Mouse (Mus musculus): Measurements from ENCODE around the gene Fbln5. TPM values are rescaled to one million over a fixed set of nuclear protein-coding genes. Genes with fewer than 3 reads are reported as not detected.

The Fbln5 gene
- polyA plus RNA-seq, 1 experiment from 2014 or later, result 66.9 TPM

DNA sequence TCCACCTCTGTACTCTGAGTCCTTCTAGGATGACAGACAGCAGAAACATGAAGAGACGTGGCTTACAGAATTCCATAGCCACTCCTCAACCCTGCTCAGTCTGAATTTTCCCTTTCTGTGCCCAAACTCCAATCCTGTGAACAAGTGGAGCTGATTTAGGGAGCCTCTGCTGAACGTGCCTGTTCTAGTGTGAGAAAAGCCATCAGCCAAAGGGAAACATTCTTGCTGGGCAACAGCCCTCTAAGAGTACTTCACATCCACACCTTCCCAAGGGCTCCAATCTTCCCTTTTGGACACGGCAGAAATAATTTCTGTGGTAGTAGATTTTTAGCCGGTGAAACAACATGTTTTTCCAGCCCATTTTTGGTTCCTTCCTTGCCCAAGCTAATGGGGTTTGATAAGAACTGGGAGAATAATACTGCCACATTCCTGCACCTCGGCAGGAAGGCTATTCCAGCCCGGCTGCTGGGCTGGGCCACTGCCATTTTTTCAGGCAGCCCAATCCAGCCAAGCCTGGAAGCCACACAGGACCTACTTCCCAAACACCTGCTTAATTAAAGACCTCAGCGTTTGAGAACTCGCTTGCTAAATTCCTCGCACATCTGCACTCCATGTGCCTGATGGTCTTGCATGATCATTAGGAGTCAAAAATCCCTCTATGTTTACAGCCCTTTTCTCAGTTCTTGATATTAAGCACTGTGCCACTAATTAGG, 41.1 kb downstream of the Fbln5 start:
- no peak for DNase-seq
- TF ChIP-seq CTCF (IDR thresholded peaks at IDR 0.05; ENCODE audit: low read depth), result no peak
- Histone ChIP-seq H3K9me3 (ENCODE audit: low read depth, low read length) (no peaks in the 10 kb centered on the region), H3K4me2 (no peak overlapping the region), H3K9ac (no peak overlapping the region), H3K27me3 (ENCODE audit: insufficient read depth, low read length) (no peaks in the 10 kb centered on the region), H3K4me3 (ENCODE audit: low read depth, low read length) (no peak overlapping the region), H3K27ac (ENCODE audit: low read depth) (peak overlapping the region; percentile 27; the same call in 1 of the 2 replicates), H3K4me1 (ENCODE audit: insufficient read depth) (no peaks in the 10 kb centered on the region), H3K36me3 (ENCODE audit: insufficient read depth) (no peaks in the 10 kb centered on the region)
- WGBS, result 45% methylated on average over 9 of the region's 9 CpGs
- ATAC-seq (ENCODE audit: insufficient read depth), result no peak

DNA sequence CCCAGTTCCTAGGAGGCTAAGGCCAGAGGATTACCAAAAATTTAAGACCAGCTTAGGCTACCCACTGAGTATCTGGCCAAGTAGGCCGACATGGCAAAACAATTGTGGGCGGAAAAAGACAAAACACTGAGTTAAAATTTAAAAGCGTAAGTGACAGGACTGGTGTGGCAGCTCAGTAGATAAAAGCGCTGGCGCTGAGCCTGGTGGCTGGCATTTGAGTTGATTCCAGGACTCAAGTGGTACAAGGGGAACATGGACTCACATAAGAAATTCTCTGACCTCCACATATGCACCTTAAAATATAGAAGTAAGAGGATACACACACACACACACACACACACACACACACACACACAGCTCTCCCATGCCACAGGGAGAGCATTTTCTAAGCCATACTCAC, 42.5 kb downstream of the Fbln5 start:
- WGBS, result 73% methylated on average over 5 of the region's 5 CpGs
- Histone ChIP-seq H3K36me3 (ENCODE audit: insufficient read depth) (no peaks in the 10 kb centered on the region), H3K9me3 (ENCODE audit: low read depth, low read length) (no peaks in the 10 kb centered on the region), H3K4me1 (ENCODE audit: insufficient read depth) (no peaks in the 10 kb centered on the region), H3K4me2 (no peak overlapping the region), H3K4me3 (ENCODE audit: low read depth, low read length) (no peak overlapping the region), H3K27ac (ENCODE audit: low read depth) (no peak overlapping the region), H3K27me3 (ENCODE audit: insufficient read depth, low read length) (no peaks in the 10 kb centered on the region), H3K9ac (no peak overlapping the region)
- ATAC-seq (ENCODE audit: insufficient read depth) (no peak), DNase-seq (no peak)
- TF ChIP-seq CTCF (IDR thresholded peaks at IDR 0.05; ENCODE audit: low read depth), result no peak

DNA sequence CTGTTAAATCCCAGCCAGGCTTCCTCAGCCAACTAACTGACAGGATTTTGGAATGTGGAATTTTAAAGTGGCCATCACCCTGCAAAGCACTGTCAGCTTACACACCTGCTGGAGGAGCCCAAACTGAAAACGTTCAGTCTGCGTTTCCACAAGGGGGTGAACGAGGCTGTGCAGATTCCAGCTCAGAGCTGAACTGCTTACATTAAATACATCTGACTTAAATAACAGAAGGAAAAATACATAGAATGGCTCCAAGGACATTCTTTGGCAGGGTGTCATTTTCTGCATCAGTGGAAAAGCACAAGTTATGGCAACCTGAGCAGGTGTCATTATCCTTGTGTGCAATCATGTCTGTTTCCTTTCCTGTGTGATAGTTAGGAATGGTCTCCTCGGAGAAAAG, 44.7 kb downstream of the Fbln5 start:
- Histone ChIP-seq H3K27me3 (ENCODE audit: insufficient read depth, low read length) (no peaks in the 10 kb centered on the region), H3K27ac (ENCODE audit: low read depth) (no peak overlapping the region), H3K4me1 (ENCODE audit: insufficient read depth) (no peaks in the 10 kb centered on the region), H3K36me3 (ENCODE audit: insufficient read depth) (no peaks in the 10 kb centered on the region), H3K9ac (no peak overlapping the region), H3K4me2 (no peak overlapping the region), H3K4me3 (ENCODE audit: low read depth, low read length) (no peak overlapping the region), H3K9me3 (ENCODE audit: low read depth, low read length) (no peaks in the 10 kb centered on the region)
- ATAC-seq (ENCODE audit: insufficient read depth) (no peak), DNase-seq (no peak)
- TF ChIP-seq CTCF (IDR thresholded peaks at IDR 0.05; ENCODE audit: low read depth), result no peak
- 36% methylated on average over 4 of the region's 4 CpGs for WGBS

DNA sequence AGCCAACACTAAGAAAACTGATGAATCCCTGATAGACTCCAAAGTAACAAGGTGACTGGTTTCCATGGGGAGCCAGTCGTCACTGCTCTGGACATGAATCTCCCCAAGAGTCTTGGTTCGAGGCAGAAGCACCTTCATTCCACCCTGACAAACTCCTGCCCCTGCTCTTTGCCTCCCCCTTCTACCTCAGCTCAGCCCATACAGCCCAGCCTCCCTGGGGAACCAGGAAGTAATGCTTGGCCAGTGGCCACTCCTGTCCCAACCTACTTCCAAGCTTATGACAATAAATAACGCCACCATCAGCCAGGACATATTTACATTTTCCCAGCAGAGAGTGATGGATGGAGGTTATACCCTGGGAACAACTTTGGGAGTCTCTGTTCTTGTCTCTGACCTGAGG, 45.9 kb downstream of the Fbln5 start:
- Histone ChIP-seq H3K9me3 (ENCODE audit: low read depth, low read length) (no peaks in the 10 kb centered on the region), H3K4me1 (ENCODE audit: insufficient read depth) (no peaks in the 10 kb centered on the region), H3K36me3 (ENCODE audit: insufficient read depth) (no peaks in the 10 kb centered on the region), H3K9ac (no peak overlapping the region; the same call in 1 of the 2 replicates), H3K27me3 (ENCODE audit: insufficient read depth, low read length) (no peaks in the 10 kb centered on the region), H3K4me2 (no peak overlapping the region), H3K27ac (ENCODE audit: low read depth) (no peak overlapping the region), H3K4me3 (ENCODE audit: low read depth, low read length) (no peak overlapping the region)
- 22% methylated on average over 3 of the region's 3 CpGs for WGBS
- ATAC-seq (ENCODE audit: insufficient read depth) (peak; percentile 13; the same call in 1 of the 2 replicates), DNase-seq (no peak)
- no peak for TF ChIP-seq CTCF (IDR thresholded peaks at IDR 0.05; ENCODE audit: low read depth)

DNA sequence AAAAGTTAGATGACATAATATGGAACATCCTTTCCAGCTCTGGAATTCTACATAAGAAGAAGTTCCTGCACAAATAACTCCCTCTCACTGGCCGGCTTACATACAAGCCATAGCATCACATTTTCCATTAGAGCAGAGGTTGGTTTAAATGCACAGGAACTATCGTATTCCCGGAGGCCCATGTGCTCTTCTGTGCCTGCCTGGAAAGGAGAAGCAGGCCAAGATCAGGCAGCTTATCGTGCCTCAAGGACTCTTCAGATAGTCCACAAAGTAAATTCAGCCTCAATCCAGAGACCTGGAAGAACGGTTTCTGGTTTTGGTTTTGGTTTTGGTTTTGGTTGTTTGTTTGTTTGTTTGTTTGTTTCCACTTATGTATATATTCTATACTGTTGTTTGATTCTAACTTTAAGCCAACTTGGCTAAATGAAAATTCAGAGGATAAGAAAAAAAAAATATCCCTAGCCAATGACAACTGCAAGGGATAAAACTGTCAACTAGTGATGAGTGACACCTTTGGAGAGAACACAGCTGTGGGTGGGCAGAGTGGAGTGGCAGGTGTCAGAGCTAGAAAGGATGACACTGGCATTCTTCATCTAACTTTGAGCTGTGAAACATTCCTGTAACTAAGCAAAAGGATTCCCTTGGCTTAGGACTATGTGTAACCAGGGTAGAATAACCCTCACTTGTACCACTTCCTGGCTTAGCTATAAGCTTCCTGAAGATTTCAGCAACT, 48.4 kb downstream of the Fbln5 start:
- Histone ChIP-seq H3K27ac (ENCODE audit: low read depth) (no peak overlapping the region), H3K9ac (no peak overlapping the region), H3K9me3 (ENCODE audit: low read depth, low read length) (no peaks in the 10 kb centered on the region), H3K27me3 (ENCODE audit: insufficient read depth, low read length) (no peaks in the 10 kb centered on the region), H3K4me2 (no peak overlapping the region), H3K36me3 (ENCODE audit: insufficient read depth) (no peaks in the 10 kb centered on the region), H3K4me3 (ENCODE audit: low read depth, low read length) (no peak overlapping the region), H3K4me1 (ENCODE audit: insufficient read depth) (peaks cover 11% of the 10 kb centered on the region; the same call in 1 of the 2 replicates)
- DNase-seq (no peak), ATAC-seq (ENCODE audit: insufficient read depth) (no peak)
- TF ChIP-seq CTCF (IDR thresholded peaks at IDR 0.05; ENCODE audit: low read depth), result no peak
- 74% methylated on average over 5 of the region's 5 CpGs for WGBS

DNA sequence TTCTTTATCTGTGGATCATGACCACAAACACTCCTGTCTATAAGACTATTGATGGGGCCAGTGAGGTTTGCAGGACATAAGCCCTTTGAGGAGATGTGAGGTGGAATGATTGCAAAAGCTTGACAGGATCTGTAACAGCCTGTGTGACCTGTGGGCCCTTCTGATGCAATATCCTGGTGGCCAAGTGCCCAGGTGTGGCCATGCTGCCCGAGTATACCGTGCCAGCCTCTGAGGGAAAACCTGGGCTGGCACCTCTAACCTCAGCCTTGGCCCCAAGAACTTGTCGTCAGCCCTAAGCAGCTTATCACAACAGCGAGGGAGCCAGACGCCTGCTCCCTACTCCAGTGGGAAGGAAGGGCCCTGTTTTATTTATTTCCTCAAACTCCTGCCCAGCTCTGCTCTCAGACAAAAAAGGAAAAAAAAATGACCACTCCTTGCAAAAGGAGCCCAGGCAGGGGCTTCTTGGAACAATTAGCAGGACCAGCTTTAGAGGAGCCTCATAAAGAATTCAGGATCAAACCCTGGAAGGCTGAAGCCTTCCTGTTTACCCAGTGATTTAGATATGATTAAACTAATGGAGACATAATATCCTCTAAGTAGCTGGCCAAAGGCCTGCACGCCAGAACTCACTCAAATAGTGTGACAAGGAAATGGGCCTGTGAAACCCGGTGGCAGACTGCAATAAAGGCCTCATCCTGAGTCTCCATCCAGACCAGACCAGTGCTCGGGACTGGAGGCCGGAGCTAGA, 51.4 kb downstream of the Fbln5 start:
- DNase-seq, result peak; percentile 34

More for the DNA sequence above, 51.4 kb downstream of the Fbln5 start:
- Histone ChIP-seq H3K27ac (ENCODE audit: low read depth) (peak overlapping the region; percentile 77), H3K9me3 (ENCODE audit: low read depth, low read length) (no peaks in the 10 kb centered on the region), H3K4me3 (ENCODE audit: low read depth, low read length) (no peak overlapping the region), H3K9ac (no peak overlapping the region), H3K27me3 (ENCODE audit: insufficient read depth, low read length) (no peaks in the 10 kb centered on the region), H3K4me1 (ENCODE audit: insufficient read depth) (peaks cover 11% of the 10 kb centered on the region; the same call in 1 of the 2 replicates), H3K4me2 (no peak overlapping the region), H3K36me3 (ENCODE audit: insufficient read depth) (no peaks in the 10 kb centered on the region)
- ATAC-seq (ENCODE audit: insufficient read depth), result peak; percentile 26; the same call in 1 of the 2 replicates
- WGBS, result 40% methylated on average over 9 of the region's 9 CpGs
- TF ChIP-seq CTCF (IDR thresholded peaks at IDR 0.05; ENCODE audit: low read depth), result no peak

All from lung, embryonic 14.5 days (tissue).